Mouse (Mus musculus) WW6 (cell line): ENCODE data around the gene Tuba4a.

Source experiments
- DNase-seq: peaks from one replicate; pipeline ENCODE4 v3.0.0-alpha.2; 2013; ENCODE audit warnings: low read depth, low spot score

The Tuba4a gene

DNA sequence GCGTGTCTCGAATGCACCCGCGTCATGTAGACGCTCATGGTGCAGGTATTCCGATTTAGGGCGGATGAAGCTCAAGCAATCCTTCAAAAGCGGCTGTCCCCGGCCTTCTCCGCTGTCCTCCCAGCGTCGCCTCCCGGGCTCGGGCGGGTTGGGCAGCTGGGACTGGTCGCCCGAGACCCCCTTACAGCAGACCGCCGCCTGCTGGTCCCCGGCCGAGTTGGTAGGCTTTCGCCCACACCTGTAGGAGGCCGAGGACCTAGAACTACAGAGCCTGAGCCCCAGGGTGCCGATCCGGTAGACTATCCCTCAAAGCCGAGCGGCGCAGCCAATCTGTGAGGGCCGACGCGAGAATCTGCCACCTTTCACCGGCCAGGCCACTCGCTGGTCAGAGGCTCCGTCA lies at the start of gene Tuba4a:
Gene Tuba4a (minus strand): TSS at position 335 of the 400 bp plus-strand sequence.
- DNase-seq, result no peak

DNA sequence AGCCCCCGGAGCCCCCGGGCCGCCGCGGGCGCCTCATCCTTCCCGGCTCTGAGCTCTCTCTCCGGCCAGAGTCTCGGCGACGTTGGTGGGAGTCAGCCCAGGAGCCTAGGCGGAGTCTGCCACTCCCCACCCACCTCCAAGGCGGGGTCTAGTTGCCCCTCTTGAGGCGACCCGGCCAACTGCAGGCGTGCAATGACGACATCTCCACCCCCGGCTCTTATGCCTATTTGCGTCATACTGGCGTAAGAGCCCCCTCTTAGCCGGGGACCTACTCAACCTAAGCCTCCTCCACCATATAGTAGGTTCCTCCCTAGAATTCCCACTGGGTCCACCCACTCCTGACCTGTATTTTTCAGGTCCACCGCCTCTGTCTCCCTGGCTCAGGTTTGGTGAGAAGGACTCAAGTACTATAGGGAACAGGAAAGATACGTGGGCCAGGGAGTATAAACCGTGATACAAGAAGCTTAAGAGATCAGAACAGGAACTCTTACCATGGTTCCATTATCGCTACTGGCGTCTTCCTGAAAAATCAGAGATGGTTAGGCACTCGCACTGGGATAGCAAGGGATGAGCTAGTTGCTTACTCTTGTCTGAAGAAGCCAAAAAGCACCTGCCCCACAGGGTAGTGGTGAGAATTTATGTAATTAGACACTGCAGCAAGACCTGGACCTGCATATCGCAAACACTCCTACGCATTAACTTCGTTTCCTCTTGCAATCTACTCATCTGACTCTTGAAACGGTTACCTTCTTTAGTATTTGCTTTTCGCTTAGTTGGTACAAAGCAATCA lies 44.6 kb upstream of the Tuba4a start, which contains the start of gene Ptprn:
Gene Ptprn (minus strand): TSS at position 412 of the 790 bp plus-strand sequence.
- DNase-seq, result no peak

DNA sequence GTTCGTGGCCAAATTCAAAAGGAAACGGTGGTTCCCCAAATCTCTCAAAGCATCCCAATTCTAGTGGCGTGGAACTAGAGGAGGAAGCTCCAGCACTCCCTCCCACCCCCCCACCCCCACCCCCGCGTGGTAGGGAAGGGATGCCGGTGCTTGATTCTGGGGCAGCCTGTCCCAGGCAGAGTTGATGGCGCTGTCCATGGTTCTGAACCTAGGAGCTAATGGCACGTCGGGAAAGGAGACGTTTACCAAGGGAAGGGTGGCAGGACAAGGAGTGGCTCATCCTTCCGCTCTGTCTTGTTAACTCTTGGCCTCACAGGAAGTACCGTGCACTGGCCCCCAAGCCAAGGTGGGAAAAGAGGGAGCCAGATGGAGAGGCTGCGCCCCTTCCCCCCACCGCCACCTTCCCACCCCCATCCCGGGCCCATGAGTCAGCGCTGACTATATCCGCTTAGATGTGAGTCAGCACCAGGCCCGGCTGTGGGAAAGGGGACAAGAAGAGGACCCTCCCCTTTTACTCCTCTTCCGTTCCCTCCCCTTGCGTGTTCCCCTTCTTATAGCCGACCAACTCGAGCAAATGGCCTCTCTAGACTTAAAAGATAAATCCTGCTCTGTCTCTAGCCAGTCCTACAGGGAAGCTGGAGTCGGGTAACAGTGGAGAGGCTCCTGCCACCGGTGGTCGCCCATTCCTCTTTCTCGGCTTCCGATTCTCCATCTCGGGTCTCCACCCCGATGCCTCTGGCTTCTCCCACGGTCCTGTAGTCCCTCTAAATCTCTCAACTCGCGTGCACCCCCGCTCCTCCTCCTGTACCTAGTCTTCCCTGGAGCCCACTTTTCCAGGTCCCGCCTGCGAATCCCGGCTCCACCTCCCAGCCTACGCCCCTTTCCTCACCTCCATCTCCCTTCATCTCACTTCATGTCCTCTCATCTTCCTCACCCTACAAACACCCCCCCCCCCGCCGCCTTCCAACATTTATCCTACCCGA lies 43.6 kb upstream of the Tuba4a start:
- no peak for DNase-seq

DNA sequence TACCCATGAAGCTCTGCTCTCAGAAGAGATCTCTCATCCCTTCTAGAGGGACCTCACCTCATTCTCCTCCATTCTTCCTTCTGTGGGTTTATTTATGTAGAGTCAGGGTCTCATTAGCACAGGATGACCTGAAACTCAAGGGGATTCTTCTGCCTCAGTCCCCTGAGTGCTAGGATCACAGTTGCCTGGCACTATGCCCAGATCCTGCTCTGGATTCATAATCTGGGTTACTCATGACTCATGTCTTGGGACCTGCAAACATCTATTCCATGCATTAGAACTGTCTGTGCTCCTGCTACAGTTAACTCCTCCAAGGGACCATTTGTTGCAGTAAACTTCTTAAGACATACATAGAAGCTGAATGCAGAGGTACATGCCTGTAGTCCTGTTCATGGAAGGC lies 41.6 kb upstream of the Tuba4a start:
- DNase-seq, result no peak

DNA sequence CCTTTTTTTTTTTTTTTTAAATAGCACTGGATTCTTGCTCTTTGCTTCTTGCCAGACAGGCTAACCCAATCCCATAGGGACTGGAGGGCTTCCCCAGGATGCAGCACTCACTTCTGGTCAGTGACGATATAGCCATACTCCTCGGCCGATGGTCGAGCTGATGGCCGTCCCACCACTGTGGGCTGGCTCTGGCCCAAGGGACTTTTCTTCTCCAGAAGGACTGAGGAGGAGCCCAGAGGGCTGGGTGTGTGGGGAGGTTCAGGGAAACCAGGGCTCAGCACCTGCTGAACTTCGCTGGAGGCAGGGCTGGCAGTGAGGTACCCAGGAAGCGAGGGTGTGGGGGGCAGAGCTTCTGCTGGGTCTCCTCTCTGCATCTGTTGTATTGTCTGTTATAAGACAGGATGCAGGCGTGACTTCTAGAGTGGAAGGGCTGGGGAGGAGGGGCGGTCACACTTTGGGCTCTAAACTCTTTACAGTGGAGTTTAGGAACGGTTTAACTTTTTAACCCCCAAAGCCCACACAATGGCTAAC lies 35.9 kb upstream of the Tuba4a start:
- no peak for DNase-seq

DNA sequence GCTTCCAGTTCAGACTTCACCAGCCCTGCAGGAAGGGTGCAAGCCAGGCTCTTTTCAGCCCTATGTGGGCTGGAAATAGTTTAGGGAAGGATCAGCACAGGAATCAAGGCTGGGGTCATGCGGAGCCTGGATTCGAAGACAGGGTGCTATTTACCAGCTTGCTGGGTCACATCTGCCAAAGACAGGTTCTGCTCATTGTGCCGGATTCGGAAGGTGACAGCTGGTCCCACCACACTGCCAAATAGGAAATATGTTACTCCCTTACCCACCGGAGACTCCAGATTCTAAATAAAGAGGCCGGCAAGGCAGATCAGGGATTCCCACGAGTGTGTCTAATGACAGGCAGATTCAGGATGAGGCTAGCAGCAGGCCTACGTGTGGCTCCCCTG lies 35.0 kb upstream of the Tuba4a start:
- DNase-seq, result no peak

DNA sequence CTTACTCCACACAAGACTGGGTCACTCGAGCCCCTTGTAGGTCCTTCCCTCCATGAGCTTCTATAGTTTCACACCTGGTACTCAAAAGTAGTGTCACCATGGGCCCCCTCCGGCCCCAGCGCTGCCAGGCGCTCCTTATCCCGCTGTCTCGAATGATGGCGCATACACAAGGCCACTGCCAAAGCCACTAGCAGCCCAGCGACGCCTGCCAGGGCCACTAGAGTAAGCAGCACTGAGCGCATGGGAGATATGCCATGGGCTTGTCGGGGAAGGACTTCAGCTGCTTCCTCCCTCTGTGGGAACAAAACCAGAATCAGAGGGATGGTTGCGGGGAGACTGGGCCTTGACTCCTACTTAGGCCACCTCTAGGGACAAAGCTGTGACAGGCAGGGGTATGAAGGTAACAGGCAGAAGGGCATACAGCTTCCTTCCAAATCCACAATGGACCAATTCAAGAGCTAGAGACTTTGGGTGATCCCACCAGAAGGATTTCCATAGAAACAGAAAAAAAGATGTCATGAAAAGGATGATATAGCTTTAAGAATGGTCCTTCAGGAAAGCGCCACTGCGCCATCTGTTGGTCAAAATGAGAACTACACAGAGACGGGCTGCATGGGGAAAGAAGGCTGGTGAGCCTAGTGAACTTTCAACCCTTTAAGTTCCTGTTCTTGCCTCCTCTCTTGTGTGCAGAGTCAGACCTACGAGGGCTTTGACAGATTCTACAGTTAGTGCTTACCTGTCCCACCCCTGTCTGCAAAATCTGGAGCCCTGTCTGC lies 34.4 kb upstream of the Tuba4a start:
- no peak for DNase-seq

DNA sequence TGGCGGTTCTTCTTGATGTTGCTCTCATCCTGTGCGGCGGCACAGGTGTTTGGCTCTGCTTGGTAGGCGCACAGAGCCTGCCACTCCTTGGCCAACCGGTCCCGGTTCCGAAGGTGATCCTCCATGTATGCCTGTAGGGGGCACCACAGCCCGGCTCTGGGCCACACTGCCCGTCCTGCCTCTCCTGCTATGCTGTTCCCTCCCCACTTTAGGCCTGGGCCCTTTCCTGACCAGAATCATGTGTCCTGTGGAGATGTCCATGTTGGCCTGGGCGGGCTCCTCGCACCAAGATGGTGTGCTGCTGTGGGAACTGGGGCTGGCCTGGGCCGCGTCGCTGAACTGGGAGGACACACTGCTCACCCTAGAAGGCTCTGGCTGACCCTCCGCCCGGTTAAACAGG lies 33.4 kb upstream of the Tuba4a start:
- DNase-seq, result no peak

DNA sequence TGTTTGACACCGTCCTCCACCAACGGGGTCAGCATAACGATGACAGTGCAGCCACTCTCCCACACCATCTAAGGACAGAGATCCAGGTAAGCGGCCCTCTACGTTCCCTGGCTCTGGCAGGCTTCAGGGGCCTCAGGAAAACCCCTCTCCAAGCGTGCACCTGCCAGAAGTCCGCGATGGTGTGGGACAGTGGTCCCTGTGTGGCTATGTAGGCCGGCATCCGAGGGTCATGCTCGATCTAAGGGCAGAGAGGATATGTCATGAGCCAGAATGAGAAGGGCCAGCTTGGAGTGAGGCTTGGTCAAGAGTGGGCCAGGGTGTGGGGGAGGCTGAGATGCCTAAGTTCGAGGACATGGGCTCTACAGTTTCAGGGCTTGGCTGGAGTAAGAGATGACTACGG lies 32.6 kb upstream of the Tuba4a start:
- no peak for DNase-seq

DNA sequence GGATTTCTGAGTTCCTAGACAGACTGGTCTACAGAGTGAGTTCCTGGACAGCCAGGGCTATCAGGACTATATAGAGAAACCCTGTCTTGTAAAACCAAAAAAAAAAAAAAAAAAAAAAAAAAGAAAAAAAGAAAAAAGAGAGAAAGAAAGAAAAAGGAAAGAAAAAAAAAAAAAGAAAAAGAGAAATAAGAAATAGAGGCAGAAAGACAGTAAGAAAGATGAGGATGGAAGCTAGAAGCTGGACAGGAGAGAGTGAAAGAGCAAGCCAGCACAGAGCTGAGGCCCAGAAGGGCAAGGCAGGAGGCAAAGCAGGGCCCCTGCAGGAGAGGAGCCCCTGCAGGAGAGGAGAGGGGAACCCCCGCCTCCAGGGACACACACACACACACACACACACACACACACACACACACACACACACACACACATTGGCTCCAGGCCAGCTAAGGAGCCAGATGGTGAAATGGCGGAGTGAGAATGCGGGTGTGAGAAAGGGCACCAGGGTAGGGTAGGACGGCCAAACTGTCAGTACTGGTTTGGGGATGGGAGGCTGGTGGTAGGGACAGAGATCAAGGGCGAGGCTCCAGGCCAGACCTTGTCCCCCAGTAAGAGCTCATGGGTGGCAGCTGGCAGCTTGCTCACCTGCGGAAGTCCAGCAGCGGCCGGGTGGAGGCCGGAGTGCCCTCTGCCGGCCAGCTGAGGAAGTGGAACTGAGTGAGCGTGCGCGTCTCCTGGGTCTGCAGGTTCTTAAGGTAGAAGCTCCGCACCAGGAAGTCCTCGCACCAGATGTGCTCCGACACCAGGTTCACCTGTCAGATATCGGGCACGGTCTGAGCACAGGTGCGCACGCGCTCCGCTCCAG lies 31.7 kb upstream of the Tuba4a start:
- DNase-seq, result no peak

DNA sequence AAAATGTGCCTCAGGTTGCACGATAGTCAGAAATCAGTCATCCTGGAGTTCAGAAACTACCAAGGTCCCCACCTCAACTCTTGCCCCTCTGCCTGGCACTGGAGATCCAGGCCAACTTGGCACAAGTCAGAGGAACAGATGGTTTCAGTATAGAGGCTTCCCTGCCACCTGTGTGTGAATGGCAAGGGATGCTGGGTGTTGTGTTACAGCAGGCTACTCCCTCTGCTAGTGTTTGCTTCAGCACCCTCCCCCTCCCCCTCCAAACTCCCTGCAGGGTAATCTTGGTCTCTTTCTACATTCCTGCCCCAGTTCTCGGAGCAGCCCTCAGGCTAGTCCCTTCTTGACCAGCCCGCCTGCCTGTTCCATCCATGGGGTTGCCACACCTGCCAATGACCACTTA lies 30.8 kb upstream of the Tuba4a start:
- no peak for DNase-seq

DNA sequence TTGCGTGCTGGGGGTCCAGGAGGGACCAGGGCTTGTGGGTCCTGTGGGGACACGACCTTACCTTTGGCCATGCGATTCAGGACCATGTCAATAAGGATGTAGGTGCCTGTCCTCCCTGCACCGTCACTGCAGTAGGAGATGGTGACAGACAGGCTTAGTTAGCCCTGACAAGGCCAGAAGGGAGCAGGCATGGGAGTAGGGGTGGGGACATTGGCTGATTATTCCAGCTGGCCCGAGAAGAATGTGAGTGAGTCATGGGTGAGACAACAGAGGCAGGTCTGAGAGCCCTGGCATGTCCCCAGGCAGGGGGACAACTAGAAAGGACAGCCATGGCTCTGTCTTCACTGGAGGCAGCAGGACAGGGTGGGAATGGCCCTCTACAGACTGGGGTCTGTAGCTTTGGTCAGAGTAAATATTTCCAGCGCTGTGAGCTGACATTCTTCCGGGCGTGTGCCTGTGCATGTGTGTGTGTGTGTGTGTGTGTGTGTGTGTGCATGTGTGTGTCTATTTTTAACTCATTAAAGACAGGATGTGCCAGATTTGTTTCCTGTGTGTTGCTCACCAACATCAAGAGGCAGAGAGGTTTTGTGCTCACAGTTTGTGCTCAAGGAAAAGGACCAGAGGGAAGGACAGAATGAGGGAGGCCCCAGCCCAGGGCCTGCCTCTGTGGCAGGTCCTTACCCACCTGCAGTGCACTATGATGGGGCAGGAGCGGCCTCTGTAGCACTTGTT lies 28.5 kb upstream of the Tuba4a start:
- DNase-seq, result no peak

DNA sequence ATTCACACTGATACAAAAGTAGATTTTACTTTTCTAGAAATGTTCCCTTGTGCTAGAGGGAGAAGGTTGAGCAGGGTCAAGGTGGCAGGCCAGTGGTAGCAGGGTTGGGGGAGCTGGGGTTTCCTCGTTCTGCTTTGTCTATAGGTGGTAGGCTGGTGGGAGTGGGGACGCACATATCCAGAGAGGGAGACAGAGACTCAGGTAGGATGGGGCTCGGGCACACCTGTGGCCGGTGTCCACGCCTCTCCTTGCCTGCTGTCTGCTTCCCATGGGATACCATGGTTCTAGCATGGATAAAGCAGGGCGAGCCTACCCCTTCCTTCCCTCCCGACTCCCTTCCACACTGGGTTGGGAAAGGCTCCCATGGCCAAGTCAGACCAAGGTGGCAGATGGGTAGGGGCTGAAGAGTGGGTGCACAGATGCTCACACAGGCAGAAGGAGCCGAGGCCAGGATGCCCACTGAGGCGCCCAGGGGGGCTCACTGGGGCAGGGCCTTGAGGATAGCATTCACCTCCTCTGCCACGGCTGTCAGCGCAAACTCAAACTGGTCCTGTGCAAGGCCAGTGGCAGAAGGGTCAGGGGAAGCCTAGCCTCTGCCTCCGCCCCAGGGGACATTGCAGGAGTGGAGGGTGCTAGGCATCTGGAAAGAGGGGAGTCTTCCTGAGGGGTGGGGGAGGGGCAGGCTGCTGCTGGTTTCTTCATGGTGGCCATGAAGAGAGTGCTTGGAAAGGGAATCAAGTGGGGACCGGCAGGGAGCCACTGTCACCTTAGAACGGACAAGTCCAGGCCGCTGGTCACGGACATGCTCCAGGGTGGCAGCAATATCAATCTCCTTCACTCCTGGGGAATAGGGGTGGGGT lies 27.6 kb upstream of the Tuba4a start:
- DNase-seq, result no peak

DNA sequence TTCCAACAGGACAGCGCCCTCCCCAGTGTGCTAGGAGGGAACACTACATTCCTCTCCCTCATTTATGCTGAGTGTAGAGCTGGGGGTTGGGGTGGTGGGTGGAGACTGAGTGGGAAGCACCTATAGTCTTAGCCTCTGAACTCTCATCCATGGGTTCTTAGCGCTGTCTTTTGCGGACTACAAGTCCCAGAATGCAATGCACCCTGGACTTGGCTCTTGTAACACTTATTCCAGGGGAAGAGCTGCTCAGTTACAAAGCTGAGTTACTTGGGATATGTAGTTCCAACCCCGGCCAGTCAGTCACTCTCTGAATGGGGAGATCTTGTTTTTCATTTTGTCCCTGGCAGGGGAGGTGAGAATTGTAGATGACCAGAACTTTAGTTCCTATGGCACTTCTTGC lies 25.2 kb upstream of the Tuba4a start:
- DNase-seq, result no peak

DNA sequence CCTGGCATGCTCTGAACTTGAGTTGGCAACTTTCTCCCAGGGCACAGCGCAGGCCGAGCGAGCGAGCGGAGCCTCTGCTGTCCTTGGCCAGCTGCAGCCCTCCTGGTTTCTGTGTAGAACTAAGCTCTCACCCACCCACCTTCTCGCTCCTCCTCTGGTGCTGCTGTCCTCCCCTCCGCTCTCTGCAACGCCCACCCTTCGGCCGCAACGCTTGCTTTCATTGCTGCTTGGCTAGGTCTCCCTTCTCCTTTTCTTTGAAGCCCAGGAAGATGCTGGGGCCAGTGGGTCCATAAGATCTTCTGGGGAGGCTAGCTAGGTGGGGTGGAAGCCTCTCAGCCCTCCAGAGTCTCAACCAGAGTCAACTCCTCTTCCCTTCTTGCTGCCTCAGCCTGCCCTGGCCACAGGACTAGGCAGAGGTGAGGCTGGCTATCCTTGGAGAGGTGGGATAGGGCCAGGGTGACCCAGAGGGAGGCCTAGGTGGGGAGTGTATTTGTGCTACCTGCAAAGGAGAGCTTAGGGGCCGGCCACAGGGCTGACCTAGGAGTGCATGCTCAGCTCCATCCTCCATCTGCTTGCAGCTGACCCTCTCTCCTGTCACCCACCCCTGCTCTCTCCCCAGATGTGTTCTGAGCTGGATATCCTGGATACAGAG lies 24.6 kb upstream of the Tuba4a start:
- DNase-seq, result no peak

DNA sequence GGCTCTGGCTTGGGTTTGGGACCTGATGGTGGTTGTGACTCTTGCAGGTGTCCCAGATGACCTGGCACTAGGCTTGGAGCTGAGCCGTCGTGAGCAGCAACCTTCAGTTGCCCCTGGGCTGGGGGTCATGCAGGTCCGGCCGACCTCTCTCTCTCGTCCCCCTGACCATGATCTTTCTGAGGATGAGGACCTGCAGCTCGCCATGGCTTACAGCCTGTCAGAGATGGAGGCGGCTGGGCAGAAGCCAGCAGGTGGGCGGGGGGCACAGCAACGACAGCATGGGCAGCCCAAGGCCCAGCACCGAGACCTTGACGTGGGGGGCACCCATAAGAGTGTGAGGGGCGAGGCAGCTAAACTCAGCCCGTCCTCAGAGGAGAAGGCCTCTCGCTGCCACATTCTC lies 23.7 kb upstream of the Tuba4a start:
- no peak for DNase-seq

DNA sequence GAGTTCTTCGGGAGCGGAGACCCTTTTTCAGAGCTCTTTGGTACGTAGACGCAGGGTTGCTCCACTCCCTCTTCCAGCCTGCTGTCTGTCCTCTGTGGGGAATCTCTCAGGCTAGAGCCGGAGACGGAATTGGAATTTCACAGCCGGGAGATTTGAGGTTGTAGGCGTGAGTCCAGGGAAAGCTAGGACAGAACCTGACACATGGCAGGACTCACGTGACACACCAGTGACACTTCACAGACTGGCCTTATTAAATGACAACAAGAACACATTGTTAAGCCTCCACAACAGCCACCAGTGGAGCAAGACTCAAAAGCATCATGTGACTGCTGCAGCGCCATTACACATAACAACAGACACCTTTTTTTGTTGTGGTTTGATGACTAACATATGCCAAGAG lies 19.9 kb upstream of the Tuba4a start:
- DNase-seq, result no peak
